Mouse (Mus musculus): ENCODE measurements around the gene Wdr75. TPM values are rescaled to one million over a fixed set of nuclear protein-coding genes. Genes with fewer than 3 reads are reported as not detected.

The Wdr75 gene
- polyA plus RNA-seq, 1 experiment from 2014 or later = 55.8 TPM

Other genes with a start within 250 kb of the Wdr75 start
- not detected in 2 replicates for gene Gm5269, start 95.1 kb downstream of the Wdr75 start, polyA plus RNA-seq (2015; fragmentation: Nextera tagmentation; extraction: Ambion mirVana)
- 34.2 and 43.6 TPM in 2 replicates for gene Slc40a1, start 131.4 kb downstream of the Wdr75 start, polyA plus RNA-seq (2015; fragmentation: Nextera tagmentation; extraction: Ambion mirVana)

Data from neural tube, embryonic 15.5 days (tissue).